Mouse (Mus musculus) kidney, embryonic 14.5 days (tissue): ENCODE results near the gene Vps18. TPM values are rescaled to one million over a fixed set of nuclear protein-coding genes. Genes with fewer than 3 reads are reported as not detected.

Source experiments
- ATAC-seq: fragments of 200-750 bp; cut with Nextera tagmentation; 2 replicates; pipeline ENCODE4 v1.8.0; 2017; ENCODE audit warnings: moderate number of reproducible peaks, mild to moderate bottlenecking, moderate TSS enrichment, moderate library complexity; ENCODE audit not compliant: low FRiP score, low TSS enrichment
- H3K27ac ChIP-seq: fragments of 300-500 bp; sonication (generic); 2 replicates; pipeline ENCODE4 v1.5.1; 2014; ENCODE audit warnings: low read depth, mild to moderate bottlenecking, low read length, moderate library complexity, mixed read lengths
- H3K27me3 ChIP-seq: fragments of 300-500 bp; sonication (generic); 2 replicates; pipeline ENCODE4 v1.6.1; 2014; ENCODE audit warnings: mild to moderate bottlenecking, low read length; ENCODE audit not compliant: control insufficient read depth, insufficient read depth
- H3K36me3 ChIP-seq: fragments of 300-500 bp; sonication (generic); 2 replicates; pipeline ENCODE4 v1.6.1; 2014; ENCODE audit warnings: low read length, mixed read lengths; ENCODE audit not compliant: control insufficient read depth, insufficient read depth
- H3K4me1 ChIP-seq: fragments of 300-500 bp; sonication (generic); 2 replicates; pipeline ENCODE4 v1.6.1; 2014; ENCODE audit warnings: low read length, mixed read lengths; ENCODE audit not compliant: control insufficient read depth, insufficient read depth
- H3K4me2 ChIP-seq: fragments of 300-500 bp; sonication (generic); replicated peaks from 2 replicates; pipeline ENCODE4 v1.6.1; 2014; ENCODE audit warnings: low read depth, mild to moderate bottlenecking, low read length
- H3K4me3 ChIP-seq: fragments of 300-500 bp; sonication (generic); 2 replicates; pipeline ENCODE4 v1.5.1; 2014; ENCODE audit warnings: mild to moderate bottlenecking, low read length
- H3K9ac ChIP-seq: fragments of 300-500 bp; sonication (generic); 2 replicates; pipeline ENCODE4 v1.6.1; 2014; ENCODE audit warnings: low read depth, mild to moderate bottlenecking, low read length, moderate library complexity
- H3K9me3 ChIP-seq: fragments of 300-500 bp; sonication (generic); 2 replicates; pipeline ENCODE4 v1.6.1; 2016; ENCODE audit warnings: low read length; ENCODE audit not compliant: control insufficient read depth
- WGBS: fragments of 180-500 bp; shearing (Covaris S2); extraction: QIAGEN DNeasy Blood & Tissue Kit; methylation state at CpG from one replicate; pipeline ENCODE4 v1.1.7; 2014; 5-methylcytosine and 5-hydroxymethylcytosine counted together
- polyA plus RNA-seq: library from polyadenylated mRNA; unstranded; fragments of >200 nt; fragmentation: Nextera tagmentation; extraction: Ambion mirVana; gene quantifications from 2 replicates; pipeline ENCODE4 v1.2.1, GENCODE M21; 2014

Gene Vps18
- polyA plus RNA-seq, 1 experiment from 2014 or later = 13.3 TPM

DNA sequence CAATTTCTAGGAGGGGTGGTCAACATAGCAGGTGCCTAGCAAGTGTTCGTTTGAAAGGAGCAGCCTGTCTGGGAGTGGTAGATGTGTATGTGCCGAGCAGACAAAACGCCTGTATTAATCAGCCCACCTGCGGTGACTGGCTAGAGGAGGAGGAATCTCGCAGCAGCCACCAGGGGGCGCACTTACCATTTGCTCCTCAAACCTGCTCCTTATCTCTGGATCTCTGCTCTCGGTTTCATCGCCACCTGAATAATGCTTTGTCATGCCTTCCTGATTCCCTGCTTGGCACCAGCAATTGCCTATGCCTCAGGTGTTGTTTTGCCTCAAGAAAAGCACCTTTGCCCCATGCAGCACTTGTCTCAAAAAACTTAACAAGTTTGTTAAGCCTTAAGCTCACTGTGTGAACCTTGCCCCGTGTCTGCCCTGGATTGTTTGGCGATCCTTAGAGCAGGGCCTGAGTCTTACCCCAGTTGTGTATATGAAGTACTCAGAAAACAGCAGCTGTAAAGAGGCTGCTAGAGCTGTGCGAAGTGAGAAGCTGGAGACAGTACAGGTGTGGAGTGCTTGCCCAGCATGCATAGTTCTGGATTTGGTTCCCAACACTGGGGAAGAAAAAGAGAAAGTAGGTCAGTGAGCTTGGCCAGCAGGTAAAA is 37.6 kb upstream of the Vps18 start:
- Histone ChIP-seq H3K36me3 (no peaks in the 10 kb centered on the region), H3K9me3 (no peaks in the 10 kb centered on the region), H3K4me1 (no peaks in the 10 kb centered on the region; the same call in 1 of the 2 replicates), H3K27ac (no peak overlapping the region), H3K4me3 (no peak overlapping the region), H3K27me3 (peaks cover 16% of the 10 kb centered on the region; the same call in 1 of the 2 replicates), H3K9ac (no peak overlapping the region), H3K4me2 (peak overlapping the region; percentile 25; the same call in 1 of the 2 replicates)
- 15% methylated on average over 11 of the region's 11 CpGs for WGBS
- ATAC-seq = peak; percentile 86

- Histone ChIP-seq H3K9ac (no peak overlapping the region), H3K9me3 (no peaks in the 10 kb centered on the region), H3K4me3 (no peak overlapping the region), H3K4me1 (no peaks in the 10 kb centered on the region), H3K4me2 (no peak overlapping the region), H3K36me3 (no peaks in the 10 kb centered on the region), H3K27me3 (peaks cover 16% of the 10 kb centered on the region; the same call in 1 of the 2 replicates), H3K27ac (no peak overlapping the region)
- 26% methylated on average over 7 of the region's 7 CpGs for WGBS
- no peak for ATAC-seq
These were observed 33.6 kb upstream of the Vps18 start for GRCm38 (mm10) chr2:119254976-119255375.

GRCm38 (mm10) chr2:119260518-119260917 is 28.0 kb upstream of the Vps18 start:
- Histone ChIP-seq H3K27ac (no peak overlapping the region), H3K9me3 (no peaks in the 10 kb centered on the region), H3K36me3 (no peaks in the 10 kb centered on the region), H3K4me3 (no peak overlapping the region), H3K9ac (no peak overlapping the region), H3K27me3 (peaks cover under 1% of the 10 kb centered on the region; the same call in 1 of the 2 replicates), H3K4me2 (no peak overlapping the region), H3K4me1 (no peaks in the 10 kb centered on the region)
- ATAC-seq = no peak
- WGBS = 81% methylated on average over 1 of the region's 1 CpGs

- Histone ChIP-seq H3K27me3 (no peaks in the 10 kb centered on the region; the same call in 1 of the 2 replicates), H3K9ac (no peak overlapping the region), H3K4me3 (no peak overlapping the region), H3K4me2 (no peak overlapping the region), H3K27ac (no peak overlapping the region), H3K36me3 (no peaks in the 10 kb centered on the region), H3K9me3 (no peaks in the 10 kb centered on the region), H3K4me1 (no peaks in the 10 kb centered on the region)
- 70% methylated on average over 2 of the region's 2 CpGs for WGBS
- no peak for ATAC-seq
These were observed 27.2 kb upstream of the Vps18 start for GRCm38 (mm10) chr2:119261326-119261725.

- Histone ChIP-seq H3K4me2 (no peak overlapping the region), H3K36me3 (no peaks in the 10 kb centered on the region), H3K27me3 (no peaks in the 10 kb centered on the region), H3K4me1 (no peaks in the 10 kb centered on the region), H3K4me3 (no peak overlapping the region), H3K9ac (no peak overlapping the region), H3K9me3 (no peaks in the 10 kb centered on the region), H3K27ac (no peak overlapping the region)
- WGBS = 13% methylated on average over 8 of the region's 8 CpGs
- peak; percentile 52; the same call in 1 of the 2 replicates for ATAC-seq
These were observed 25.6 kb upstream of the Vps18 start for GRCm38 (mm10) chr2:119262978-119263377.

DNA sequence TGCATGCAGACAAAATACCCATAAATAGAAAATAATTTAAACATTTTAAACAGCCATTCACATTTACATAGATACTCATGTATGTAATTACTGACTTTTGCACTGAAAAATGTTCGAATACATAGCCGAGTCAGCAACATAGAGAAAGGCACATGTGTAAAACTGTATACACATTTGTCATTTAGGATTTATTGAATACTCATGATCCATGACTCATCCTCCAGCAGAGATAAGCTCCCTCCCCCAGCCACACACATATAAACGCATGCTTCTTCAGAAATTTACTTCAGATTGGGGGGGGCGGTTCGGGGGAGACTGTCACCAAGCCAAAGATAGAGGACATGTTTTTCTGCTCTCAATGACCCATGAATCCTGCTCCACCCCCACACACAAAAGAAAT is 24.7 kb upstream of the Vps18 start:
- Histone ChIP-seq H3K9ac (no peak overlapping the region), H3K9me3 (no peaks in the 10 kb centered on the region), H3K4me1 (no peaks in the 10 kb centered on the region), H3K36me3 (no peaks in the 10 kb centered on the region), H3K27me3 (no peaks in the 10 kb centered on the region), H3K27ac (no peak overlapping the region), H3K4me3 (no peak overlapping the region), H3K4me2 (no peak overlapping the region)
- 72% methylated on average over 5 of the region's 5 CpGs for WGBS
- no peak for ATAC-seq

GRCm38 (mm10) chr2:119270286-119270642 is 18.3 kb upstream of the Vps18 start:
- H3K27me3 ChIP-seq = peaks cover 3% of the 10 kb centered on the region; the same call in 1 of the 2 replicates
- no peaks in the 10 kb centered on the region for H3K9me3 ChIP-seq
- no peak overlapping the region for H3K27ac ChIP-seq
- WGBS = 49% methylated on average over 9 of the region's 9 CpGs
- no peak overlapping the region for H3K9ac ChIP-seq
- no peak for ATAC-seq
- peak overlapping the region; percentile 99 for H3K4me2 ChIP-seq
- no peaks in the 10 kb centered on the region for H3K36me3 ChIP-seq
- peaks cover 7% of the 10 kb centered on the region; the same call in 1 of the 2 replicates for H3K4me1 ChIP-seq
- H3K4me3 ChIP-seq = peak overlapping the region; percentile 64

- Histone ChIP-seq H3K4me3 (peak within 1 kb of the TSS; percentile 64), H3K4me1 (peaks cover 7% of the 10 kb centered on the region; the same call in 1 of the 2 replicates), H3K9ac (peak within 1 kb of the TSS; percentile 53), H3K36me3 (no peaks in the 10 kb centered on the region), H3K27me3 (peaks cover 3% of the 10 kb centered on the region; the same call in 1 of the 2 replicates), H3K27ac (no peak within 1 kb of the TSS), H3K4me2 (peak within 1 kb of the TSS; percentile 99), H3K9me3 (no peaks in the 10 kb centered on the region)
- WGBS = under 1% methylated on average over 46 of the region's 49 CpGs
- peak; percentile 88 for ATAC-seq
These were observed 17.8 kb upstream of the Vps18 start, which contains the start of gene Rhov for GRCm38 (mm10) chr2:119270643-119271331. Gene Rhov (minus strand): TSS chr2:119271272.

GRCm38 (mm10) chr2:119274126-119274525 is 14.4 kb upstream of the Vps18 start:
- Histone ChIP-seq H3K9me3 (no peaks in the 10 kb centered on the region), H3K4me2 (no peak overlapping the region), H3K4me3 (no peak overlapping the region), H3K27ac (no peak overlapping the region), H3K9ac (no peak overlapping the region), H3K4me1 (peaks cover 7% of the 10 kb centered on the region; the same call in 1 of the 2 replicates), H3K27me3 (peaks cover 3% of the 10 kb centered on the region; the same call in 1 of the 2 replicates), H3K36me3 (no peaks in the 10 kb centered on the region)
- 86% methylated on average over 1 of the region's 1 CpGs for WGBS
- no peak for ATAC-seq
